Mouse (Mus musculus) megakaryocyte, embryonic 14.5 days (primary cell): Measurements from ENCODE around the gene Aff3.

ENCODE experiments used
- FLI1 ChIP-seq: IDR thresholded peaks from 2 replicates; pipeline ENCODE4 v1.6.1; 2012; ENCODE audit warnings: low read length, inconsistent platforms, mixed read lengths
- GATA1 ChIP-seq: IDR thresholded peaks from 3 replicates; pipeline ENCODE4 v1.6.1; 2012; ENCODE audit warnings: mixed read lengths, low read length, inconsistent platforms, borderline replicate concordance

DNA sequence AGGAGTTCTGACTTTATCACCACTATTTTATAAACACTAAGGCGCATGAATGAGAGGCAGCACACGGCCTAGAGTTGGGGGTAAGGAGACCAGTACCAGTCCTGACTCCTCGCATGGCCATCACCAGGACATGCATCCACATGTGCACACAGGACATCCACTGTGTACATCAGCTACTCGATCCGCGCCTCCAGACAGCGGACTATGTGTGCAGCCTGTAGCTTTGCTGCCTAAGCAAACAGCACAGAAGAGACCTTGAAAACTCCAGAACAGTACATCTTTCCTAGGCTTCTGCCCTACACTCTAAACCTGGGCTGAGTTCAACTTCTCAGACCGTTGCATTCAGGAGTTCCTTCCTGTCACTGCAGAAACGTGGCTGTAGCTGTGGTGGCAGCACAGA lies 104.1 kb downstream of the Aff3 start:
- no peak for TF ChIP-seq GATA1
- no peak for TF ChIP-seq FLI1
